Mouse (Mus musculus) kidney, adult 8-10 months (tissue): Measurements from ENCODE around the gene Bola1.
"Not testable (repeated sequence)": the region's sequence is repeated elsewhere in the genome, so short reads cannot be mapped to it uniquely, and the experiment has no call there.

ENCODE experiments used
- DNase-seq, 2 experiments: peaks; one replicate each; pipeline ENCODE4 v3.0.0; 2022

The Bola1 gene

GRCm38 (mm10) chr3:96246427-96246856 lies 26.9 kb upstream of the Bola1 start, which contains the start of gene Hist2h3c1:
Hist2h3c1 (plus strand) TSS chr3:96246685.
- not testable (repeated sequence) for DNase-seq

- not testable (repeated sequence) for DNase-seq
Measured at GRCm38 (mm10) chr3:96246018-96246417, 26.5 kb upstream of the Bola1 start.

GRCm38 (mm10) chr3:96245003-96245886 lies 25.7 kb upstream of the Bola1 start, which contains the start of gene Hist2h2aa1:
Hist2h2aa1 (plus strand) TSS chr3:96245497.
- peak; percentile 87 for DNase-seq

- peak in 1 of 2 experiments; percentile 41 for DNase-seq
Measured at GRCm38 (mm10) chr3:96243921-96244572, 24.5 kb upstream of the Bola1 start.

- DNase-seq, result no peak
Measured at GRCm38 (mm10) chr3:96240799-96241197, 21.3 kb upstream of the Bola1 start.

- DNase-seq, result peak; percentile 96 to 98
Measured at GRCm38 (mm10) chr3:96239949-96240798, 20.7 kb upstream of the Bola1 start, which contains the start of gene Hist2h2aa2. Hist2h2aa2 (minus strand) TSS chr3:96240276.

- peak in 1 of 2 experiments; percentile 40 for DNase-seq
Measured at GRCm38 (mm10) chr3:96238954-96239793, 19.7 kb upstream of the Bola1 start, which contains the start of gene Hist2h3c2. Hist2h3c2 (minus strand) TSS chr3:96239127.

GRCm38 (mm10) chr3:96237904-96238511 lies 18.5 kb upstream of the Bola1 start:
- no peak for DNase-seq

- no peak for DNase-seq
Measured at GRCm38 (mm10) chr3:96237335-96237903, 17.9 kb upstream of the Bola1 start.

GRCm38 (mm10) chr3:96236834-96237334 lies 17.4 kb upstream of the Bola1 start:
- DNase-seq, result no peak

GRCm38 (mm10) chr3:96235836-96236235 lies 16.3 kb upstream of the Bola1 start:
- DNase-seq, result no peak

- DNase-seq, result no peak
Measured at GRCm38 (mm10) chr3:96234914-96235313, 15.4 kb upstream of the Bola1 start.

GRCm38 (mm10) chr3:96231758-96232120 lies 12.2 kb upstream of the Bola1 start:
- no peak for DNase-seq

- no peak for DNase-seq
Measured at GRCm38 (mm10) chr3:96230910-96231757, 11.6 kb upstream of the Bola1 start.

GRCm38 (mm10) chr3:96230404-96230803 lies 10.9 kb upstream of the Bola1 start:
- DNase-seq, result no peak

- DNase-seq, result no peak
Measured at GRCm38 (mm10) chr3:96228828-96229227, 9.3 kb upstream of the Bola1 start.

- no peak for DNase-seq
Measured at GRCm38 (mm10) chr3:96226695-96227648, 7.5 kb upstream of the Bola1 start.

- no peak for DNase-seq
Measured at GRCm38 (mm10) chr3:96225421-96225820, 5.9 kb upstream of the Bola1 start.

- DNase-seq, result no peak
Measured at GRCm38 (mm10) chr3:96222774-96223173, 3.3 kb upstream of the Bola1 start.
